Mouse (Mus musculus) C2C12 (cell line): ENCODE results near the gene Rab6a. TPM values are rescaled to one million over a fixed set of nuclear protein-coding genes. Genes with fewer than 3 reads are reported as not detected.

Experiments
- H3K27me3 ChIP-seq: one replicate; pipeline ENCODE4 v1.6.1; 2011; ENCODE audit not compliant: control insufficient read depth, insufficient read depth, insufficient read length
- H3K36me3 ChIP-seq: one replicate; pipeline ENCODE4 v1.6.1; 2011; ENCODE audit not compliant: control insufficient read depth, insufficient read depth
- H3K4me3 ChIP-seq: one replicate; pipeline ENCODE4 v1.5.1; 2011; ENCODE audit warnings: mild to moderate bottlenecking, control low read depth; ENCODE audit not compliant: poor library complexity, insufficient read depth, severe bottlenecking
- H3K79me2 ChIP-seq: one replicate; pipeline ENCODE4 v1.6.1; 2011; ENCODE audit not compliant: control insufficient read depth, insufficient read depth
- H3K79me3 ChIP-seq: one replicate; pipeline ENCODE4 v1.6.1; 2011; ENCODE audit warnings: low read depth, control low read depth
- H3ac ChIP-seq: one replicate; pipeline ENCODE3; 2011; ENCODE audit warnings: low read depth; ENCODE audit not compliant: control insufficient read depth, insufficient read length
- CEBPB ChIP-seq: IDR thresholded peaks from one replicate; pipeline ENCODE4 v1.6.1; 2011; ENCODE audit warnings: low read depth, mild to moderate bottlenecking, control low read depth, moderate library complexity
- CTCF ChIP-seq: IDR thresholded peaks from one replicate; pipeline ENCODE4 v1.5.1; 2011; ENCODE audit not compliant: control insufficient read depth, insufficient read depth, insufficient read length
- FOSL1 ChIP-seq: IDR thresholded peaks from one replicate; pipeline ENCODE4 v1.8.0; 2011; ENCODE audit warnings: mild to moderate bottlenecking, low read length; ENCODE audit not compliant: poor library complexity, insufficient read depth, severe bottlenecking
- MAX ChIP-seq: IDR thresholded peaks from one replicate; pipeline ENCODE4 v1.6.1; 2011; ENCODE audit warnings: mild to moderate bottlenecking, control low read depth
- MYOD1 ChIP-seq: IDR thresholded peaks from one replicate; pipeline ENCODE4 v1.6.1; 2011; ENCODE audit warnings: low read depth; ENCODE audit not compliant: control insufficient read depth, insufficient read length
- MYOG ChIP-seq: IDR thresholded peaks from one replicate; pipeline ENCODE4 v1.6.1; 2011; ENCODE audit not compliant: control insufficient read depth, insufficient read length; ENCODE audit errors: extremely low read depth
- USF1 ChIP-seq: IDR thresholded peaks from one replicate; pipeline ENCODE4 v1.6.1; 2011; ENCODE audit warnings: low read depth, mild to moderate bottlenecking, control low read depth, moderate library complexity
- polyA plus RNA-seq: library from polyadenylated mRNA; unstranded; fragments of >200 nt; fragmentation: generic; extraction: Trizol; gene quantifications from one replicate; pipeline ENCODE4 v1.2.1, GENCODE M21; 2012; ENCODE audit warnings: missing spikeins

The Rab6a gene
- polyA plus RNA-seq, 1 experiment = 37.5 TPM

GRCm38 (mm10) chr7:100678948-100679880 is 72.0 kb downstream of the Rab6a start:
- TF ChIP-seq MAX (no peak), MYOG (no peak), CTCF (no peak), FOSL1 (no peak), MYOD1 (no peak)
- Histone ChIP-seq H3K27me3 (no peaks in the 10 kb centered on the region), H3K79me3 (no peaks in the 10 kb centered on the region), H3ac (no peak overlapping the region), H3K4me3 (no peak overlapping the region), H3K36me3 (no peaks in the 10 kb centered on the region), H3K79me2 (no peaks in the 10 kb centered on the region)

- TF ChIP-seq CTCF = no peak
- no peak for TF ChIP-seq MAX
- TF ChIP-seq FOSL1 = no peak
- TF ChIP-seq USF1 = no peak
- TF ChIP-seq MYOD1 = no peak
- no peak for TF ChIP-seq CEBPB
- no peaks in the 10 kb centered on the region for H3K79me3 ChIP-seq
- H3K4me3 ChIP-seq = no peak overlapping the region
- no peaks in the 10 kb centered on the region for H3K27me3 ChIP-seq
- H3ac ChIP-seq = no peak overlapping the region
- no peaks in the 10 kb centered on the region for H3K36me3 ChIP-seq
- no peaks in the 10 kb centered on the region for H3K79me2 ChIP-seq
Measured at GRCm38 (mm10) chr7:100681132-100681531, 73.9 kb downstream of the Rab6a start.

GRCm38 (mm10) chr7:100683241-100683640 is 76.0 kb downstream of the Rab6a start:
- no peak for TF ChIP-seq CEBPB
- TF ChIP-seq FOSL1 = no peak
- TF ChIP-seq USF1 = no peak
- no peak for TF ChIP-seq CTCF
- no peak for TF ChIP-seq MYOG
- TF ChIP-seq MYOD1 = no peak
- TF ChIP-seq MAX = no peak
- Histone ChIP-seq H3K27me3 (no peaks in the 10 kb centered on the region), H3K4me3 (no peak overlapping the region), H3K36me3 (no peaks in the 10 kb centered on the region), H3ac (no peak overlapping the region), H3K79me3 (no peaks in the 10 kb centered on the region), H3K79me2 (no peaks in the 10 kb centered on the region)

GRCm38 (mm10) chr7:100684081-100684480 is 76.9 kb downstream of the Rab6a start:
- no peak overlapping the region for H3ac ChIP-seq
- H3K79me2 ChIP-seq = no peaks in the 10 kb centered on the region
- no peaks in the 10 kb centered on the region for H3K79me3 ChIP-seq
- no peak overlapping the region for H3K4me3 ChIP-seq
- H3K36me3 ChIP-seq = no peaks in the 10 kb centered on the region
- TF ChIP-seq FOSL1 = no peak
- TF ChIP-seq CEBPB = no peak
- TF ChIP-seq USF1 = no peak
- TF ChIP-seq MYOG = no peak
- no peak for TF ChIP-seq MYOD1
- no peak for TF ChIP-seq MAX
- TF ChIP-seq CTCF = no peak
- H3K27me3 ChIP-seq = no peaks in the 10 kb centered on the region

GRCm38 (mm10) chr7:100684538-100684937 is 77.3 kb downstream of the Rab6a start:
- Histone ChIP-seq H3ac (no peak overlapping the region), H3K36me3 (no peaks in the 10 kb centered on the region), H3K79me2 (no peaks in the 10 kb centered on the region), H3K4me3 (no peak overlapping the region), H3K79me3 (no peaks in the 10 kb centered on the region), H3K27me3 (no peaks in the 10 kb centered on the region)
- TF ChIP-seq FOSL1 (no peak), CTCF (peak; percentile 13)

- Histone ChIP-seq H3K4me3 (no peak overlapping the region), H3ac (no peak overlapping the region), H3K79me3 (no peaks in the 10 kb centered on the region), H3K79me2 (no peaks in the 10 kb centered on the region), H3K36me3 (no peaks in the 10 kb centered on the region), H3K27me3 (no peaks in the 10 kb centered on the region)
- TF ChIP-seq MAX = no peak
- TF ChIP-seq FOSL1 = no peak
- no peak for TF ChIP-seq USF1
- TF ChIP-seq CEBPB = no peak
- TF ChIP-seq CTCF = no peak
Measured at GRCm38 (mm10) chr7:100685061-100686030, 78.1 kb downstream of the Rab6a start.
